Mouse (Mus musculus) heart, embryonic 10.5 days (tissue): ENCODE data around the gene A630095N17Rik. TPM values are rescaled to one million over a fixed set of nuclear protein-coding genes. Genes with fewer than 3 reads are reported as not detected.

Experiments
- DNase-seq: peaks from one replicate; pipeline ENCODE4 v3.0.0-alpha.2; 2017; ENCODE audit warnings: low spot score
- H3K27ac ChIP-seq: fragments of 300-500 bp; sonication (generic); 2 replicates; pipeline ENCODE4 v1.5.1; 2016; ENCODE audit warnings: mild to moderate bottlenecking
- H3K27me3 ChIP-seq: fragments of 300-500 bp; sonication (generic); 2 replicates; pipeline ENCODE4 v1.6.1; 2016; ENCODE audit warnings: mild to moderate bottlenecking; ENCODE audit not compliant: poor library complexity, insufficient read depth, severe bottlenecking
- H3K36me3 ChIP-seq: fragments of 300-500 bp; sonication (generic); 2 replicates; pipeline ENCODE4 v1.6.1; 2016; ENCODE audit warnings: mild to moderate bottlenecking, moderate library complexity
- H3K4me1 ChIP-seq: fragments of 300-500 bp; sonication (generic); 2 replicates; pipeline ENCODE4 v1.6.1; 2016; ENCODE audit warnings: mild to moderate bottlenecking
- H3K4me3 ChIP-seq: fragments of 300-500 bp; sonication (generic); 2 replicates; pipeline ENCODE4 v1.5.1; 2016; ENCODE audit warnings: mild to moderate bottlenecking, moderate library complexity
- H3K9me3 ChIP-seq: fragments of 300-500 bp; sonication (generic); 2 replicates; pipeline ENCODE4 v1.6.1; 2016; ENCODE audit warnings: mild to moderate bottlenecking, moderate library complexity
- WGBS: fragments of 180-500 bp; shearing (Covaris S2); methylation state at CpG from one replicate; pipeline ENCODE4 v1.1.7; 2016; 5-methylcytosine and 5-hydroxymethylcytosine counted together
- polyA plus RNA-seq: library from polyadenylated mRNA; unstranded; fragments of >200 nt; fragmentation: Nextera tagmentation; extraction: Ambion mirVana; gene quantifications from 2 replicates; pipeline ENCODE4 v1.2.1, GENCODE M21; 2016

A630095N17Rik gene
- polyA plus RNA-seq, result not detected in 2 replicates

DNA sequence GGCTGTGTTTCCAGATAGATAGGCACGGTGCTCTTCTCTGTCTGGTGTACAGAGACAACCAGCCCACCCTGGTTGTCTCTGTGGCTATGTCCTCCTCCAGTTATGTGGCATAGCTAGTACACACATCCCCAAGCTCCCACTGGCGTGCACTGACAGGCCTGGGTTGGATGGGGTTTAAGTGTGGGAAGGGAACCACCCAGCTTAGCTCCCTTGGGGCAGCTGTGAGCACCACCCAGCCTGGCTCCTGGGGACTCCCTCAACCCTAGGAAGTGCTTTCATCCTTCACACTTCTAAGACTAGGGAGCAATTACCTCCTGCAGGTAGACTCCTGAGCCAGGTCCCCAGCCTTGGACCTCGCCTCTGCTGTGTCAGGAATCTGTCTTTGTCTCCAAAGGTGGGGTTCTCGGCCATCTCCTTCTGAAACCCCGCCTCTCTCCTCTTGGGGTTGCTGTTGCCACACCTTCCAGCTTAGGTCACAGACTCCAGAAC lies at the start of gene A630095N17Rik:
TSS of gene A630095N17Rik (minus strand) at position 439 of the 489 bp plus-strand sequence.
- 59% methylated on average over 5 of the region's 5 CpGs for WGBS
- H3K27ac ChIP-seq, result no peak within 1 kb of the TSS

DNA sequence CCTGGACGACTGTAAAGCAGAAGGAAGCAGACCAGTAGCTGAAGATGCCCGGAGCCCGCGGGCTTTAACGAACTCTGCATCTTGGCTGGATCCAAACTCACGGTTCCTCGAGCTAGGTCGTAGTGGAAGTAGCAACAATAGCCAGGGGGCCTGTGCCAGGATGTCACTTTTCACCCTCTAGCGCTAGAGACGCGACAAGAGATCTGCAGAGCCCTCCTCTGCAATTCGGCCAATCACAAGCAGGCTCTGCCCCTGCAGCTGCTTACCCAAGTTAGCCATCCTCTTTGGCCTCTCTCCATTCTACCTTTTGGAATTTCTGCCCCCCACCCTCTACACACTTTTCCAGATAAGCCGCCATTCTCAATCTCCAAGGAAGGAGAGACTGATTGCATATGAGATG lies 46.3 kb upstream of the A630095N17Rik start, which contains the start of gene Resp18:
TSS of gene Resp18 (minus strand) at position 188 of the 400 bp plus-strand sequence.
- Histone ChIP-seq H3K27ac (no peak within 1 kb of the TSS), H3K36me3 (no peaks in the 10 kb centered on the region), H3K4me1 (0 out of 2 replicates have a peak, but pooled peaks cover 3% of the 10 kb centered on the region), H3K9me3 (no peaks in the 10 kb centered on the region), H3K27me3 (peaks cover 21% of the 10 kb centered on the region), H3K4me3 (no peak within 1 kb of the TSS)
- no peak for DNase-seq
- 6% methylated on average over 13 of the region's 13 CpGs for WGBS

More for the DNA sequence above, at the start of gene A630095N17Rik:
- H3K36me3 ChIP-seq, result no peaks in the 10 kb centered on the region
- 0 out of 2 replicates have a peak, but pooled peaks cover 4% of the 10 kb centered on the region for H3K27me3 ChIP-seq
- no peak within 1 kb of the TSS for H3K4me3 ChIP-seq
- H3K4me1 ChIP-seq, result peaks cover 28% of the 10 kb centered on the region
- H3K9me3 ChIP-seq, result no peaks in the 10 kb centered on the region
- no peak for DNase-seq

DNA sequence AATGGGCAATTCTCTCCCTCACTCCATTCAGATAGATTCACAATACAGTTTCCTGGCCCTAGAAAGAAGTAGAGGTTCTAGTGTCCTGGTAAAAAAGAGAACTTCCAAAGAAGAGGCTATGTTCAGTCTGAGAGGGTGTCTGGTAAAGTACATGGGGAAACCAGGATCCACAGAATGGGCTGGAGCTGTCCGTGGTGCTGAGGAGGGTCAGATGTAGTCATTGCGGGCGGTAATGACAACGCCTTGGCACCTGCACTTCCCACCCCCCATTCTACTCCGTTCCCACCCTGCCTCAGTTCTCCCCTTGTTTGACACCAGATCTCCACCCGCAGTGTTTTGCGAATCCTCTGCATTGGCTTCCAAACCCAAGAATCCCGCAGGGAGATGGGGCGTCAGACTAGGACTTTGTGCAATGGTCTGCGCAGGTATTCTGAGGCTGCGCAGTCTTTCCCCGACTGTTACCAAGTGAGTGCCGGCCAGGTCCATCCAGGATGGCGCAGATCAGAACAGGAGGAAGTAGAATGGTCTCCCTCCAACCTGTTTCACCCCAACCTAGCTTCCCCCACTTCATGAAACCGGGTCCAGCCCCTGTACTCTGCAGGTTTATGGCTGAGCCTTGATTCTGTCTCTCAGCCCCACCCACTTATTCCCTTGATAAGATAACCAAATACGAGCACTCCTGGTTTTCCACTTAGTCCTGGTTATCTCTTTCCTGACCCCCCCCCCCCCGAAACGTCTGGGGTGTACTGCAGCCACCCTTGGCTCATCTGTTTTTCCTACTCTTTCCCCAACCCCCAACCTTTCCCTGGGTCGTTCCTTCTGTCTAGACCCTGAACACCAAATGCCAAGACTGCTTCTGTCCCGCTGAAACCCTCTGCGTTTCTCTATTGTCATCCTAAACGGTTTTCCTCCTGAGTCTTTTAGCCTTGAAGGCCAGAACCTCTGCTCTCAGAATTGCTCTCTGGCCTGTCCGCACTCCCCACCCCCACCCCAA lies 45.6 kb upstream of the A630095N17Rik start:
- H3K9me3 ChIP-seq, result no peaks in the 10 kb centered on the region
- H3K36me3 ChIP-seq, result no peaks in the 10 kb centered on the region
- no peak for DNase-seq
- H3K4me3 ChIP-seq, result no peak overlapping the region
- peaks cover 21% of the 10 kb centered on the region for H3K27me3 ChIP-seq
- no peak overlapping the region for H3K27ac ChIP-seq
- 6% methylated on average over 23 of the region's 23 CpGs for WGBS
- 0 out of 2 replicates have a peak, but pooled peaks cover 3% of the 10 kb centered on the region for H3K4me1 ChIP-seq

DNA sequence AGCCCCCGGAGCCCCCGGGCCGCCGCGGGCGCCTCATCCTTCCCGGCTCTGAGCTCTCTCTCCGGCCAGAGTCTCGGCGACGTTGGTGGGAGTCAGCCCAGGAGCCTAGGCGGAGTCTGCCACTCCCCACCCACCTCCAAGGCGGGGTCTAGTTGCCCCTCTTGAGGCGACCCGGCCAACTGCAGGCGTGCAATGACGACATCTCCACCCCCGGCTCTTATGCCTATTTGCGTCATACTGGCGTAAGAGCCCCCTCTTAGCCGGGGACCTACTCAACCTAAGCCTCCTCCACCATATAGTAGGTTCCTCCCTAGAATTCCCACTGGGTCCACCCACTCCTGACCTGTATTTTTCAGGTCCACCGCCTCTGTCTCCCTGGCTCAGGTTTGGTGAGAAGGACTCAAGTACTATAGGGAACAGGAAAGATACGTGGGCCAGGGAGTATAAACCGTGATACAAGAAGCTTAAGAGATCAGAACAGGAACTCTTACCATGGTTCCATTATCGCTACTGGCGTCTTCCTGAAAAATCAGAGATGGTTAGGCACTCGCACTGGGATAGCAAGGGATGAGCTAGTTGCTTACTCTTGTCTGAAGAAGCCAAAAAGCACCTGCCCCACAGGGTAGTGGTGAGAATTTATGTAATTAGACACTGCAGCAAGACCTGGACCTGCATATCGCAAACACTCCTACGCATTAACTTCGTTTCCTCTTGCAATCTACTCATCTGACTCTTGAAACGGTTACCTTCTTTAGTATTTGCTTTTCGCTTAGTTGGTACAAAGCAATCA lies 32.4 kb upstream of the A630095N17Rik start, which contains the start of gene Ptprn:
TSS of gene Ptprn (minus strand) at position 412 of the 790 bp plus-strand sequence.
- H3K27me3 ChIP-seq, result peaks cover 43% of the 10 kb centered on the region
- H3K9me3 ChIP-seq, result no peaks in the 10 kb centered on the region
- DNase-seq, result no peak
- no peak within 1 kb of the TSS for H3K27ac ChIP-seq
- 10% methylated on average over 32 of the region's 32 CpGs for WGBS
- H3K36me3 ChIP-seq, result no peaks in the 10 kb centered on the region
- H3K4me3 ChIP-seq, result peak within 1 kb of the TSS; percentile 36
- peaks cover 13% of the 10 kb centered on the region for H3K4me1 ChIP-seq

DNA sequence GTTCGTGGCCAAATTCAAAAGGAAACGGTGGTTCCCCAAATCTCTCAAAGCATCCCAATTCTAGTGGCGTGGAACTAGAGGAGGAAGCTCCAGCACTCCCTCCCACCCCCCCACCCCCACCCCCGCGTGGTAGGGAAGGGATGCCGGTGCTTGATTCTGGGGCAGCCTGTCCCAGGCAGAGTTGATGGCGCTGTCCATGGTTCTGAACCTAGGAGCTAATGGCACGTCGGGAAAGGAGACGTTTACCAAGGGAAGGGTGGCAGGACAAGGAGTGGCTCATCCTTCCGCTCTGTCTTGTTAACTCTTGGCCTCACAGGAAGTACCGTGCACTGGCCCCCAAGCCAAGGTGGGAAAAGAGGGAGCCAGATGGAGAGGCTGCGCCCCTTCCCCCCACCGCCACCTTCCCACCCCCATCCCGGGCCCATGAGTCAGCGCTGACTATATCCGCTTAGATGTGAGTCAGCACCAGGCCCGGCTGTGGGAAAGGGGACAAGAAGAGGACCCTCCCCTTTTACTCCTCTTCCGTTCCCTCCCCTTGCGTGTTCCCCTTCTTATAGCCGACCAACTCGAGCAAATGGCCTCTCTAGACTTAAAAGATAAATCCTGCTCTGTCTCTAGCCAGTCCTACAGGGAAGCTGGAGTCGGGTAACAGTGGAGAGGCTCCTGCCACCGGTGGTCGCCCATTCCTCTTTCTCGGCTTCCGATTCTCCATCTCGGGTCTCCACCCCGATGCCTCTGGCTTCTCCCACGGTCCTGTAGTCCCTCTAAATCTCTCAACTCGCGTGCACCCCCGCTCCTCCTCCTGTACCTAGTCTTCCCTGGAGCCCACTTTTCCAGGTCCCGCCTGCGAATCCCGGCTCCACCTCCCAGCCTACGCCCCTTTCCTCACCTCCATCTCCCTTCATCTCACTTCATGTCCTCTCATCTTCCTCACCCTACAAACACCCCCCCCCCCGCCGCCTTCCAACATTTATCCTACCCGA lies 31.4 kb upstream of the A630095N17Rik start:
- H3K4me1 ChIP-seq, result peaks cover 13% of the 10 kb centered on the region
- peak; percentile 89 for DNase-seq
- no peak overlapping the region for H3K27ac ChIP-seq
- peaks cover 43% of the 10 kb centered on the region for H3K27me3 ChIP-seq
- no peaks in the 10 kb centered on the region for H3K9me3 ChIP-seq
- WGBS, result 1% methylated on average over 40 of the region's 40 CpGs
- peak overlapping the region; percentile 36 for H3K4me3 ChIP-seq
- no peaks in the 10 kb centered on the region for H3K36me3 ChIP-seq

DNA sequence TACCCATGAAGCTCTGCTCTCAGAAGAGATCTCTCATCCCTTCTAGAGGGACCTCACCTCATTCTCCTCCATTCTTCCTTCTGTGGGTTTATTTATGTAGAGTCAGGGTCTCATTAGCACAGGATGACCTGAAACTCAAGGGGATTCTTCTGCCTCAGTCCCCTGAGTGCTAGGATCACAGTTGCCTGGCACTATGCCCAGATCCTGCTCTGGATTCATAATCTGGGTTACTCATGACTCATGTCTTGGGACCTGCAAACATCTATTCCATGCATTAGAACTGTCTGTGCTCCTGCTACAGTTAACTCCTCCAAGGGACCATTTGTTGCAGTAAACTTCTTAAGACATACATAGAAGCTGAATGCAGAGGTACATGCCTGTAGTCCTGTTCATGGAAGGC lies 29.4 kb upstream of the A630095N17Rik start:
- H3K36me3 ChIP-seq, result no peaks in the 10 kb centered on the region
- H3K4me1 ChIP-seq, result peaks cover 13% of the 10 kb centered on the region
- DNase-seq, result no peak
- H3K27ac ChIP-seq, result no peak overlapping the region
- H3K27me3 ChIP-seq, result peaks cover 45% of the 10 kb centered on the region
- H3K9me3 ChIP-seq, result no peaks in the 10 kb centered on the region
- no peak overlapping the region for H3K4me3 ChIP-seq

DNA sequence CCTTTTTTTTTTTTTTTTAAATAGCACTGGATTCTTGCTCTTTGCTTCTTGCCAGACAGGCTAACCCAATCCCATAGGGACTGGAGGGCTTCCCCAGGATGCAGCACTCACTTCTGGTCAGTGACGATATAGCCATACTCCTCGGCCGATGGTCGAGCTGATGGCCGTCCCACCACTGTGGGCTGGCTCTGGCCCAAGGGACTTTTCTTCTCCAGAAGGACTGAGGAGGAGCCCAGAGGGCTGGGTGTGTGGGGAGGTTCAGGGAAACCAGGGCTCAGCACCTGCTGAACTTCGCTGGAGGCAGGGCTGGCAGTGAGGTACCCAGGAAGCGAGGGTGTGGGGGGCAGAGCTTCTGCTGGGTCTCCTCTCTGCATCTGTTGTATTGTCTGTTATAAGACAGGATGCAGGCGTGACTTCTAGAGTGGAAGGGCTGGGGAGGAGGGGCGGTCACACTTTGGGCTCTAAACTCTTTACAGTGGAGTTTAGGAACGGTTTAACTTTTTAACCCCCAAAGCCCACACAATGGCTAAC lies 23.7 kb upstream of the A630095N17Rik start:
- H3K4me3 ChIP-seq, result no peak overlapping the region
- no peaks in the 10 kb centered on the region for H3K36me3 ChIP-seq
- H3K27ac ChIP-seq, result no peak overlapping the region
- WGBS, result 65% methylated on average over 10 of the region's 10 CpGs
- H3K9me3 ChIP-seq, result no peaks in the 10 kb centered on the region
- DNase-seq, result no peak
- peaks cover 7% of the 10 kb centered on the region for H3K4me1 ChIP-seq
- H3K27me3 ChIP-seq, result peaks cover 18% of the 10 kb centered on the region

DNA sequence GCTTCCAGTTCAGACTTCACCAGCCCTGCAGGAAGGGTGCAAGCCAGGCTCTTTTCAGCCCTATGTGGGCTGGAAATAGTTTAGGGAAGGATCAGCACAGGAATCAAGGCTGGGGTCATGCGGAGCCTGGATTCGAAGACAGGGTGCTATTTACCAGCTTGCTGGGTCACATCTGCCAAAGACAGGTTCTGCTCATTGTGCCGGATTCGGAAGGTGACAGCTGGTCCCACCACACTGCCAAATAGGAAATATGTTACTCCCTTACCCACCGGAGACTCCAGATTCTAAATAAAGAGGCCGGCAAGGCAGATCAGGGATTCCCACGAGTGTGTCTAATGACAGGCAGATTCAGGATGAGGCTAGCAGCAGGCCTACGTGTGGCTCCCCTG lies 22.7 kb upstream of the A630095N17Rik start:
- Histone ChIP-seq H3K4me3 (no peak overlapping the region), H3K4me1 (peaks cover 7% of the 10 kb centered on the region), H3K27me3 (peaks cover 18% of the 10 kb centered on the region), H3K36me3 (no peaks in the 10 kb centered on the region), H3K9me3 (no peaks in the 10 kb centered on the region), H3K27ac (no peak overlapping the region)
- WGBS, result 75% methylated on average over 8 of the region's 8 CpGs
- DNase-seq, result no peak

DNA sequence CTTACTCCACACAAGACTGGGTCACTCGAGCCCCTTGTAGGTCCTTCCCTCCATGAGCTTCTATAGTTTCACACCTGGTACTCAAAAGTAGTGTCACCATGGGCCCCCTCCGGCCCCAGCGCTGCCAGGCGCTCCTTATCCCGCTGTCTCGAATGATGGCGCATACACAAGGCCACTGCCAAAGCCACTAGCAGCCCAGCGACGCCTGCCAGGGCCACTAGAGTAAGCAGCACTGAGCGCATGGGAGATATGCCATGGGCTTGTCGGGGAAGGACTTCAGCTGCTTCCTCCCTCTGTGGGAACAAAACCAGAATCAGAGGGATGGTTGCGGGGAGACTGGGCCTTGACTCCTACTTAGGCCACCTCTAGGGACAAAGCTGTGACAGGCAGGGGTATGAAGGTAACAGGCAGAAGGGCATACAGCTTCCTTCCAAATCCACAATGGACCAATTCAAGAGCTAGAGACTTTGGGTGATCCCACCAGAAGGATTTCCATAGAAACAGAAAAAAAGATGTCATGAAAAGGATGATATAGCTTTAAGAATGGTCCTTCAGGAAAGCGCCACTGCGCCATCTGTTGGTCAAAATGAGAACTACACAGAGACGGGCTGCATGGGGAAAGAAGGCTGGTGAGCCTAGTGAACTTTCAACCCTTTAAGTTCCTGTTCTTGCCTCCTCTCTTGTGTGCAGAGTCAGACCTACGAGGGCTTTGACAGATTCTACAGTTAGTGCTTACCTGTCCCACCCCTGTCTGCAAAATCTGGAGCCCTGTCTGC lies 22.1 kb upstream of the A630095N17Rik start:
- Histone ChIP-seq H3K27me3 (peaks cover 18% of the 10 kb centered on the region), H3K36me3 (no peaks in the 10 kb centered on the region), H3K27ac (no peak overlapping the region), H3K9me3 (no peaks in the 10 kb centered on the region), H3K4me1 (peaks cover 10% of the 10 kb centered on the region), H3K4me3 (no peak overlapping the region)
- 63% methylated on average over 16 of the region's 16 CpGs for WGBS
- DNase-seq, result no peak

DNA sequence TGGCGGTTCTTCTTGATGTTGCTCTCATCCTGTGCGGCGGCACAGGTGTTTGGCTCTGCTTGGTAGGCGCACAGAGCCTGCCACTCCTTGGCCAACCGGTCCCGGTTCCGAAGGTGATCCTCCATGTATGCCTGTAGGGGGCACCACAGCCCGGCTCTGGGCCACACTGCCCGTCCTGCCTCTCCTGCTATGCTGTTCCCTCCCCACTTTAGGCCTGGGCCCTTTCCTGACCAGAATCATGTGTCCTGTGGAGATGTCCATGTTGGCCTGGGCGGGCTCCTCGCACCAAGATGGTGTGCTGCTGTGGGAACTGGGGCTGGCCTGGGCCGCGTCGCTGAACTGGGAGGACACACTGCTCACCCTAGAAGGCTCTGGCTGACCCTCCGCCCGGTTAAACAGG lies 21.1 kb upstream of the A630095N17Rik start:
- Histone ChIP-seq H3K4me1 (peaks cover 17% of the 10 kb centered on the region), H3K27ac (no peak overlapping the region), H3K9me3 (no peaks in the 10 kb centered on the region), H3K4me3 (no peak overlapping the region), H3K36me3 (no peaks in the 10 kb centered on the region), H3K27me3 (peaks cover 17% of the 10 kb centered on the region)
- WGBS, result 64% methylated on average over 16 of the region's 16 CpGs
- no peak for DNase-seq

DNA sequence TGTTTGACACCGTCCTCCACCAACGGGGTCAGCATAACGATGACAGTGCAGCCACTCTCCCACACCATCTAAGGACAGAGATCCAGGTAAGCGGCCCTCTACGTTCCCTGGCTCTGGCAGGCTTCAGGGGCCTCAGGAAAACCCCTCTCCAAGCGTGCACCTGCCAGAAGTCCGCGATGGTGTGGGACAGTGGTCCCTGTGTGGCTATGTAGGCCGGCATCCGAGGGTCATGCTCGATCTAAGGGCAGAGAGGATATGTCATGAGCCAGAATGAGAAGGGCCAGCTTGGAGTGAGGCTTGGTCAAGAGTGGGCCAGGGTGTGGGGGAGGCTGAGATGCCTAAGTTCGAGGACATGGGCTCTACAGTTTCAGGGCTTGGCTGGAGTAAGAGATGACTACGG lies 20.4 kb upstream of the A630095N17Rik start:
- Histone ChIP-seq H3K4me3 (no peak overlapping the region), H3K36me3 (no peaks in the 10 kb centered on the region), H3K9me3 (no peaks in the 10 kb centered on the region), H3K27me3 (peaks cover 14% of the 10 kb centered on the region), H3K27ac (no peak overlapping the region), H3K4me1 (peaks cover 24% of the 10 kb centered on the region)
- 60% methylated on average over 13 of the region's 13 CpGs for WGBS
- DNase-seq, result no peak
